Mouse (Mus musculus) liver, adult 2 months (tissue): ENCODE measurements around the gene Cd80.

Experiments used
- CTCF ChIP-seq: fragments of 200-500 bp; IDR thresholded peaks from 2 replicates; pipeline ENCODE4 v1.5.1; 2011; ENCODE audit warnings: low read depth, low read length, control low read depth
- POLR2A ChIP-seq: fragments of 200-500 bp; IDR thresholded peaks from 2 replicates; pipeline ENCODE4 v1.6.1; 2011; ENCODE audit warnings: low read length, control low read depth; ENCODE audit not compliant: insufficient read depth; ENCODE audit errors: extremely low read depth

GRCm38 (mm10) chr16:38468706-38469018, 13.3 kb downstream of the Cd80 start:
- peak; percentile 23; the same call in 1 of the 2 replicates for TF ChIP-seq CTCF
- TF ChIP-seq POLR2A: no peak
